Mouse (Mus musculus) forebrain, embryonic 12.5 days (tissue): Measurements from ENCODE around the gene Lmod2. TPM values are rescaled to one million over a fixed set of nuclear protein-coding genes. Genes with fewer than 3 reads are reported as not detected.

Source experiments
- ATAC-seq: fragments of 200-750 bp; cut with Nextera tagmentation; 2 replicates; pipeline ENCODE4 v1.8.0; 2017; ENCODE audit warnings: moderate TSS enrichment; ENCODE audit not compliant: low FRiP score
- H3K27ac ChIP-seq: fragments of 300-500 bp; sonication (generic); 2 replicates; pipeline ENCODE4 v1.5.1; 2016; ENCODE audit warnings: mild to moderate bottlenecking
- H3K27me3 ChIP-seq: fragments of 300-500 bp; sonication (generic); 2 replicates; pipeline ENCODE4 v1.6.1; 2016; ENCODE audit warnings: mild to moderate bottlenecking
- H3K36me3 ChIP-seq: fragments of 300-500 bp; sonication (generic); replicated peaks from 2 replicates; pipeline ENCODE4 v1.6.1; 2016; ENCODE audit warnings: mild to moderate bottlenecking
- H3K4me1 ChIP-seq: fragments of 300-500 bp; sonication (generic); 2 replicates; pipeline ENCODE4 v1.6.1; 2016
- H3K4me2 ChIP-seq: fragments of 300-500 bp; sonication (generic); 2 replicates; pipeline ENCODE4 v1.6.1; 2016; ENCODE audit warnings: mild to moderate bottlenecking, moderate library complexity
- H3K4me3 ChIP-seq: fragments of 300-500 bp; sonication (generic); replicated peaks from 2 replicates; pipeline ENCODE4 v1.5.1; 2016; ENCODE audit warnings: mild to moderate bottlenecking
- H3K9ac ChIP-seq: fragments of 300-500 bp; sonication (generic); 2 replicates; pipeline ENCODE4 v1.6.1; 2016; ENCODE audit warnings: mild to moderate bottlenecking
- H3K9me3 ChIP-seq: fragments of 300-500 bp; sonication (generic); 2 replicates; pipeline ENCODE4 v1.6.1; 2016
- WGBS: fragments of 180-500 bp; shearing (Covaris S2); methylation state at CpG from one replicate; pipeline ENCODE4 v1.1.7; 2016; 5-methylcytosine and 5-hydroxymethylcytosine counted together
- polyA plus RNA-seq: library from polyadenylated mRNA; unstranded; fragments of >200 nt; fragmentation: Nextera tagmentation; extraction: Ambion mirVana; gene quantifications from 2 replicates; pipeline ENCODE4 v1.2.1, GENCODE M21; 2016

Lmod2 gene
- polyA plus RNA-seq = not detected in 2 replicates

DNA sequence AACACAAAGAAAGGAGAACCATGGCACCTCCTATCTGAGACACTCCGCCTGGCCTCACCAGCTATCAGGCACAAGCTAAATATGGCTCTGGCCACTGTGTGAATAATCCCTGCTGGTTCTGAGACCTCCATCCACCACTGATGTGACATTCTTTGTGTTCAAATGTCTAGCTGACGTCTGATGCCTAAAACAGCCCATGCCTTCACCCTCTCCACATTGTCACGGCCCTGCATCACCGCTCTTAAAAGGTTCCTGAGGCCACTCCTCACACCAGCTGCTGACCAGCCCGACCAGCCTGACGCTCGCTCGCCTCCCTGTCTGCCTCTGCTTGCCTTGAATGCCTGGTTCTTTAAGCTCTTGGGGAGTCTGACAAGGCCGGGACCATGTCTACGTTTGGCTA lies at the start of gene Lmod2:
Gene Lmod2, plus strand, starts transcription at position 263 of the 400 bp plus-strand sequence.
- 60% methylated on average over 10 of the region's 10 CpGs for WGBS
- Histone ChIP-seq H3K4me3 (no peak within 1 kb of the TSS), H3K27me3 (no peaks in the 10 kb centered on the region), H3K4me1 (no peaks in the 10 kb centered on the region), H3K36me3 (no peaks in the 10 kb centered on the region), H3K4me2 (no peak within 1 kb of the TSS), H3K9ac (no peak within 1 kb of the TSS), H3K27ac (no peak within 1 kb of the TSS), H3K9me3 (no peaks in the 10 kb centered on the region)
- no peak for ATAC-seq

- 87% methylated on average over 2 of the region's 2 CpGs for WGBS
- Histone ChIP-seq H3K4me1 (no peaks in the 10 kb centered on the region), H3K9ac (no peak overlapping the region), H3K4me3 (no peak overlapping the region), H3K27ac (no peak overlapping the region), H3K27me3 (no peaks in the 10 kb centered on the region), H3K36me3 (no peaks in the 10 kb centered on the region), H3K9me3 (no peaks in the 10 kb centered on the region), H3K4me2 (no peak overlapping the region)
- ATAC-seq = no peak
Observed at GRCm38 (mm10) chr6:24549801-24550200, 47.8 kb upstream of the Lmod2 start.

DNA sequence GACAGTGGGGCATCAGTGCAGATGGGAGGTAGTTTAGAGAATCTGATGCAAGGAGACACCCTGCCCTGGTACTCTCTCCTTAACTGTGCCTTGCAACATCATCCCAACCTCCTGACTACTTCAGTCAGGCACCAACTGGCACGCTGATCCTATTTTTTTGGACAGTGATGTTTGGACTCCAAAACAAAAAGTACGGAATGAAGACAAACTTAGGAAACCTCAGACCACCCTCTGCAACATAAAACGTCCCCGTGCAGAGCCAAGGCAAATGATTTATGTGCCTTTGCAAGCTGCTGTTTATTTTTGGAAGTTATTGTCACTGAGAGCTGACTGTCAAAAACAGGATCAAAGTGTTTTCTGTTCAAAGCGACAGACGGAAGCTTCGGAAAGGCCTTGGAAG lies 45.5 kb upstream of the Lmod2 start:
- ATAC-seq = no peak
- H3K9ac ChIP-seq = no peak overlapping the region
- H3K4me3 ChIP-seq = no peak overlapping the region
- 90% methylated on average over 7 of the region's 7 CpGs for WGBS
- no peak overlapping the region for H3K27ac ChIP-seq
- H3K4me1 ChIP-seq = no peaks in the 10 kb centered on the region
- H3K36me3 ChIP-seq = no peaks in the 10 kb centered on the region
- H3K4me2 ChIP-seq = no peak overlapping the region
- H3K9me3 ChIP-seq = no peaks in the 10 kb centered on the region
- H3K27me3 ChIP-seq = no peaks in the 10 kb centered on the region

DNA sequence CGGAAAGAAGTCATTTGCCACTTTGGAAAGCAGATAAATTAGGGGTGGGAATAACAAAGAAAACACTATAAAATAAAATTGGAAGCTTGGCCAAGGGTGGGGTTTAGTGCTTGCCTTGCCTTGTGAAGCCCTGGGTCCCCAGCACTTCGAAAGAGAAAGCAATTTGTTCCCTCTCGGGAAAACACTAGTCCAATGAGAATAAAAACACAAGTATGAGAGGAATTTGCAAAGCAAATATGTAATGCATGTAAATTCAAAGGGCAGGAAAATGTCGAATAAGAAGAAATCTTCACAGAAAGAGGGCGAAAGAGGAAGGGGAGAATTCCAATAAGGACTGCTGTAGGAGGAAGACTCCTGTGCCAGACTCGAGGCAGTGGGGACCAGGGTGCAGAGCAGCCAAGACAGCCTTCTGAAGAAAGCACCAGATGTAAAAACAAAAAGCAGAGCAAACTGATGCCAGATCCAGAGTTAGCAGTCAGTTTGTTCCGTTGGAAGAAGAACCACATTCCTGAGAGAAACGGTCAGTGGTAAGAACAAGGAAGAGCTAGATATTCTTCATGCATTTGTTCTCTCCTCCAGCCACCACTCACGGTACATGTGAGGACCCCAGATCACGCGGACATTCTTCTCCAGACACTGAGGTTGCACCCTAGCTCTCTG lies 43.0 kb upstream of the Lmod2 start:
- Histone ChIP-seq H3K27me3 (no peaks in the 10 kb centered on the region), H3K4me2 (no peak overlapping the region), H3K4me1 (no peaks in the 10 kb centered on the region), H3K9ac (no peak overlapping the region), H3K27ac (no peak overlapping the region), H3K36me3 (no peaks in the 10 kb centered on the region), H3K4me3 (no peak overlapping the region), H3K9me3 (no peaks in the 10 kb centered on the region)
- WGBS = 83% methylated on average over 11 of the region's 11 CpGs
- ATAC-seq = no peak

DNA sequence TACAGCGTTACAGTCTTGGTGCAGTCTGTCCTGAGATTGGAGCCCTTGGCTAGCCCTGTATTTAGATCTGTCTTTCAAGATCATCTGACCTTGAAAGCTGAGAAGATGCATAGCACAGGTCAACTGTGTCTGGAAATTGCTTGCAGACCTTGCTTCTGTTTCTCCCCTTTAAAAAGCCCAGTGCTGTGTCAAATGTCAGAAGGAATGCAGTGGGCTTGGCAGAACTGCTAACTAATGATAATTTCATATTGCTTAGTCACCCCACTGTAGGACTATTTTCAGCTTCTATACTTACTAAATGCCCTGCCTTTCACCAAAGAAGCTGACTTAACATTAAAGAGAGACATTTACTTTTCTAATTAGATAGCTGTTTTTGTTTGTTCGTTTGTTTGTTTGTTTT lies 42.1 kb upstream of the Lmod2 start:
- Histone ChIP-seq H3K36me3 (no peaks in the 10 kb centered on the region), H3K9me3 (no peaks in the 10 kb centered on the region), H3K4me3 (no peak overlapping the region), H3K4me2 (no peak overlapping the region), H3K9ac (no peak overlapping the region), H3K27ac (no peak overlapping the region), H3K27me3 (no peaks in the 10 kb centered on the region), H3K4me1 (no peaks in the 10 kb centered on the region)
- 86% methylated on average over 2 of the region's 2 CpGs for WGBS
- no peak for ATAC-seq

GRCm38 (mm10) chr6:24564081-24564480 lies 33.5 kb upstream of the Lmod2 start:
- H3K27ac ChIP-seq = no peak overlapping the region
- no peaks in the 10 kb centered on the region for H3K9me3 ChIP-seq
- ATAC-seq = no peak
- 80% methylated on average over 9 of the region's 9 CpGs for WGBS
- H3K4me2 ChIP-seq = no peak overlapping the region
- no peak overlapping the region for H3K4me3 ChIP-seq
- H3K4me1 ChIP-seq = 0 out of 2 replicates have a peak, but pooled peaks cover 2% of the 10 kb centered on the region
- H3K36me3 ChIP-seq = no peaks in the 10 kb centered on the region
- H3K27me3 ChIP-seq = no peaks in the 10 kb centered on the region
- H3K9ac ChIP-seq = no peak overlapping the region

- 0 out of 2 replicates have a peak, but pooled peaks cover 2% of the 10 kb centered on the region for H3K4me1 ChIP-seq
- no peaks in the 10 kb centered on the region for H3K27me3 ChIP-seq
- no peak overlapping the region for H3K27ac ChIP-seq
- H3K9ac ChIP-seq = no peak overlapping the region
- no peak for ATAC-seq
- 93% methylated on average over 1 of the region's 1 CpGs for WGBS
- no peak overlapping the region for H3K4me2 ChIP-seq
- H3K4me3 ChIP-seq = no peak overlapping the region
- H3K36me3 ChIP-seq = no peaks in the 10 kb centered on the region
- H3K9me3 ChIP-seq = no peaks in the 10 kb centered on the region
Observed at GRCm38 (mm10) chr6:24564886-24565285, 32.7 kb upstream of the Lmod2 start.

- no peaks in the 10 kb centered on the region for H3K9me3 ChIP-seq
- no peak overlapping the region for H3K9ac ChIP-seq
- WGBS = 84% methylated on average over 5 of the region's 5 CpGs
- 0 out of 2 replicates have a peak, but pooled peaks cover 2% of the 10 kb centered on the region for H3K4me1 ChIP-seq
- no peaks in the 10 kb centered on the region for H3K27me3 ChIP-seq
- H3K4me3 ChIP-seq = no peak overlapping the region
- H3K27ac ChIP-seq = no peak overlapping the region
- H3K4me2 ChIP-seq = no peak overlapping the region
- H3K36me3 ChIP-seq = no peaks in the 10 kb centered on the region
- ATAC-seq = no peak
Observed at GRCm38 (mm10) chr6:24568963-24569362, 28.6 kb upstream of the Lmod2 start.

GRCm38 (mm10) chr6:24569711-24570110 lies 27.9 kb upstream of the Lmod2 start:
- Histone ChIP-seq H3K36me3 (no peaks in the 10 kb centered on the region), H3K9me3 (no peaks in the 10 kb centered on the region), H3K27ac (no peak overlapping the region), H3K27me3 (no peaks in the 10 kb centered on the region), H3K4me1 (0 out of 2 replicates have a peak, but pooled peaks cover 2% of the 10 kb centered on the region), H3K4me2 (no peak overlapping the region), H3K9ac (no peak overlapping the region), H3K4me3 (no peak overlapping the region)
- ATAC-seq = no peak
- WGBS = 85% methylated on average over 1 of the region's 1 CpGs

- H3K36me3 ChIP-seq = no peaks in the 10 kb centered on the region
- no peaks in the 10 kb centered on the region for H3K27me3 ChIP-seq
- 78% methylated on average over 11 of the region's 11 CpGs for WGBS
- H3K9me3 ChIP-seq = no peaks in the 10 kb centered on the region
- H3K4me1 ChIP-seq = 0 out of 2 replicates have a peak, but pooled peaks cover 2% of the 10 kb centered on the region
- no peak overlapping the region for H3K27ac ChIP-seq
- H3K4me2 ChIP-seq = no peak overlapping the region
- H3K9ac ChIP-seq = no peak overlapping the region
- no peak overlapping the region for H3K4me3 ChIP-seq
- no peak for ATAC-seq
Observed at GRCm38 (mm10) chr6:24570278-24570677, 27.3 kb upstream of the Lmod2 start.

- ATAC-seq = no peak
- Histone ChIP-seq H3K36me3 (no peaks in the 10 kb centered on the region), H3K4me1 (0 out of 2 replicates have a peak, but pooled peaks cover under 1% of the 10 kb centered on the region), H3K27me3 (no peaks in the 10 kb centered on the region), H3K9me3 (no peaks in the 10 kb centered on the region), H3K9ac (no peak overlapping the region), H3K4me3 (no peak overlapping the region), H3K4me2 (no peak overlapping the region), H3K27ac (no peak overlapping the region)
- WGBS = 82% methylated on average over 6 of the region's 6 CpGs
Observed at GRCm38 (mm10) chr6:24571126-24571525, 26.4 kb upstream of the Lmod2 start.

DNA sequence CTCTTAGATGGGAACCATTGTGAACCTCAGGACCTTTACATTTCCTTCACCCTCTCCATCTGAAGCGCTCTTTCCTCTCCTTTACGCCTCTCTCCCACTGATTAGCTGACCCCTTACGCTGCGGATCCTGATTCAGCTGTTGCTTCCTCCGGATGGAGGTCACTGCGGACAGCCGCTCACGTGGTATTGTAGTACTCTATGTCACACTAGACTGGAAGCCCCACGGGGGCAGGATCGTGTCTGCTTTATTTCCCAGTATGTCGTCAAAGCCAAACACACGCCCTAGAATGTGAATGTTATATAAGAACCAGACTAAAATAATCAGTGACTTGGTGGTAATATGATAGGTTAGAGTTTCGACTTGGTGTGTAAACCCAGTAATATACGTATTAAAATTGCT lies 25.1 kb upstream of the Lmod2 start:
- H3K4me3 ChIP-seq = no peak overlapping the region
- no peaks in the 10 kb centered on the region for H3K4me1 ChIP-seq
- no peak overlapping the region for H3K9ac ChIP-seq
- H3K4me2 ChIP-seq = no peak overlapping the region
- no peaks in the 10 kb centered on the region for H3K27me3 ChIP-seq
- no peaks in the 10 kb centered on the region for H3K36me3 ChIP-seq
- H3K27ac ChIP-seq = no peak overlapping the region
- 92% methylated on average over 14 of the region's 14 CpGs for WGBS
- ATAC-seq = no peak
- H3K9me3 ChIP-seq = no peaks in the 10 kb centered on the region

- Histone ChIP-seq H3K4me2 (no peak overlapping the region), H3K27ac (no peak overlapping the region), H3K4me1 (no peaks in the 10 kb centered on the region), H3K36me3 (no peaks in the 10 kb centered on the region), H3K27me3 (no peaks in the 10 kb centered on the region), H3K9ac (no peak overlapping the region), H3K9me3 (no peaks in the 10 kb centered on the region), H3K4me3 (no peak overlapping the region)
- ATAC-seq = no peak
Observed at GRCm38 (mm10) chr6:24573319-24573718, 24.2 kb upstream of the Lmod2 start.
